Mouse (Mus musculus) frontal cortex, postnatal 25 days (tissue): ENCODE results near the gene Pdcd11.

Source experiments
- DNase-seq, 2 experiments: peaks; one replicate each; pipeline ENCODE4 v3.0.0; 2022; ENCODE audit warnings: low spot score in 2 of 2

Pdcd11 gene

DNA sequence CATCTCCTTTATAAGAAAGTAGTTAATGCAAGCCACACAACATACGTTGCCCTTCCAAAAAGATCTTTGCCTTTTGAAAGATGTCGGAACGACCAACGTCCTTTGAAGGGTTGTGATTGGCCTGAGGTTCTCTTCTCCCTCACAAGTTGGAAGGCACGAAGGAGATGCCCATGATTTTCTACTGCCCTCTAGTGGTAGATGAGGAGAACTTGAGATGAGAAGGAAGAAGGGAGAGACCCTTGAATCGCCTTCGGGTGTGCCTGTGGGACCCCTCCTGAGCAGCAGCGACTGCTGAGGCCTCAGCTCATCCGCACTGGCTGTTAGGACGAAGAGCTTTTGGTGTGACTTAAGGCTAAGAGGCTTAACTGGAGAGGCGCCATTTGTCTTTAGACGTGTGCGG is 77.7 kb downstream of the Pdcd11 start:
- DNase-seq: no peak

DNA sequence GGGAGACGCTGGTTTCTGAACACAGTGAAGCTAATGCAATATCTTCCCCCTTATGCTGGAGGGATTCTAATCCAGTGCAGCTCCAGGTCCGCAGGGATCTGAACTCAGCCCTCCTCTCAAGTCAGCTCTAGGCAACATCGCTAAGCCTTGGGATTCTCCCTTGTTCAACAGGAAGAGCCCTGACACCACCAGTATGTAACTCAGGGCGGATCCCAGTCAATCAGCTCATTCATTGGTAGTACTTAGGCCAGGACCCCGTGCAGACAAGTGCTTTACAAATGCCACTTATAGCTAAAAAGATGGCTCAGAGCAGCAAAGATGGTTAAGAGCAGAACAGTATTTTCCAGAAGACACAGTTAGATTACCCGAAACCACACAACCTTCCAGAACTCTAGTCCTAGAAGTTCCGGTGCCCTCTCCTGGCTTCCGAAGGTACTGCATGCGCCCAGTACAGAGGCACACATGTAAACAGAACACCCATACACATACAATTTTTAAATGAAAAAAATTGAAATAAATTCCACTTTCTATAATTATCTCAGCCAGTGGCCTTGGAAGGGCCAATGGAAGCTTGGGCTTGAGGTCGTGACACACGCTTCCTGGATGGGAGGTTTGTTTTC is 78.3 kb downstream of the Pdcd11 start:
- DNase-seq: peak; percentile 85 to 92

DNA sequence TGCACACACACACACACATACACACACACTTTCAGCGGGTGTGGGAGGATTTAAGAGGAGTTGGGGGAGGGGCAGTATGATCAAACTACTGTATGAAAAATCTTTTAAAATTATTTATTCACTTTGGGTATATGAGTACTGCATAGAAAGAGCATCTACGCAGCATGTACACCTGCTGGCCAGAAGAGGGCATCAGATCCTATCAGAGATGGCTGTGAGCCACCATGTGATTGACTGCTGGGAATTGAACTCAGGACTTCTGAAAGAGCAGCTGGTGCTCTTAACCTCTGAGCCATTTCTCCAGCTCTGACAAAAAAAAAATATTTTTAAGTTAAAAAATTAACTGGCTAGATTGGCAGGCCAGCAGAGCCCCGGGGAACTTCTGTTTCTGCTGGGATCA is 83.9 kb downstream of the Pdcd11 start:
- no peak for DNase-seq

DNA sequence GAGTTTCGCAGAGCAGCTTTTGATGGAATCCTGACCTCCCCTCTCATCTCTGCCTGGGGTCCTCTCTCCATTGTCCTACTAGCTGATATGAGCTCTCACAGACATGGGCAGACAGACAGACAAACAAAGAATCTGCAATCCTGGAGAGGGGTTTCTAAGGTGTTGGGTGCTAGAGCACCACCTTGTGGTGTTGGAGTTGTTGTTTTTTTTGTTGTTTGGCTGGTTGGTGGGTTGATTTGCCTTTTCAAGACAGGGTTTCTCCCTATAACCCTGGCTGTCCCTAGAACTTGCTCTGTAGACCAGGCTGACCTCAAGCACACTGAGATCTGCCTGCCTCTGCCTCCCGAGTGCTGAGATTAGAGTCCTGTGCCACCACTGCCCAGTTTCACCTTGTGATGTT is 84.9 kb downstream of the Pdcd11 start:
- DNase-seq: no peak

DNA sequence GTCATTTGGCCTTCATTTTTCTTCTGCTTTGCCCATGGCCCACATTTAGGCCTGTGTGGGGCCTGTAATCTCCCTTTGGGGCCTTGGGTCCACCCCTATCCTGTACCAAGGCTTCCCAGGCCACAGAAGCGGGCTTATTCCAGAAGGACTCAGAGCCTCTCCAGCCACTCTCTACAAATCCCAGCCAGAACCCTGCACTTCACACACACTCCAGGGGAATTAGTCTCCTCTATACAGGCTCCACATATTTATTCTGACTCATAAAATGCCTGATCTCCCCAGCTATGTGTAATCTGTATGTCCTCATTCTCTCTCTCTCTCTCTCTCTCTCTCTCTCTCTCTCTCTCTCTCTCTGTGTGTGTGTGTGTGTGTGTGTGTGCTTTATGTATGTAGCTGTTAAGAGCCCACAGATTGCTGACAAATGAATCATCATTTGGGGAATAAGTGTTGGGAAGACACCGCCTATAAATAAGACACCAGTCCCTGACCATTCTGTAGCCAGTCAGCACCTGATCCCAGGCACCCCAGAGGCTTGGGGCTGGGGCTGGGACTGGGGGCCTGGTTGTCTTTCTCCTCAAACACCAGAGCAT is 86.4 kb downstream of the Pdcd11 start:
- no peak for DNase-seq

DNA sequence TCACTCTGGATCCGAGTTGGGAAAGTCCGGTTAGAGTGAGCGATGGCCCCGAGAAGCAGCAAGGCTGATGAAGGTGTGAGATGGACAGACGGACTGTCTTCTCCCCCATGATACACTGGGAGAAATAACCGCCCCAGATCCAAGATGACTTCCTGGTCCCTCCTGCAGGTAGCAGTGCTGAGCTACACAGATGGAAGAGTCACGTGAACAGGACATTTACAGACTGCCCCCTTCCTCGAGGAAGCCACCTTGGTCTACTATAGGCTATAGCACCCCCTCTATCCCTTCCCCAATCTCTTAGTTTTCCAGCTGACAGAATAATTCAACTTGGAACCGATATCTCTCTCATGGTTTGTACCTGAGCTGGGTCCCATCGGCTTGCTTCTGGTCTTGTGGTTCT is 87.4 kb downstream of the Pdcd11 start:
- DNase-seq: no peak

DNA sequence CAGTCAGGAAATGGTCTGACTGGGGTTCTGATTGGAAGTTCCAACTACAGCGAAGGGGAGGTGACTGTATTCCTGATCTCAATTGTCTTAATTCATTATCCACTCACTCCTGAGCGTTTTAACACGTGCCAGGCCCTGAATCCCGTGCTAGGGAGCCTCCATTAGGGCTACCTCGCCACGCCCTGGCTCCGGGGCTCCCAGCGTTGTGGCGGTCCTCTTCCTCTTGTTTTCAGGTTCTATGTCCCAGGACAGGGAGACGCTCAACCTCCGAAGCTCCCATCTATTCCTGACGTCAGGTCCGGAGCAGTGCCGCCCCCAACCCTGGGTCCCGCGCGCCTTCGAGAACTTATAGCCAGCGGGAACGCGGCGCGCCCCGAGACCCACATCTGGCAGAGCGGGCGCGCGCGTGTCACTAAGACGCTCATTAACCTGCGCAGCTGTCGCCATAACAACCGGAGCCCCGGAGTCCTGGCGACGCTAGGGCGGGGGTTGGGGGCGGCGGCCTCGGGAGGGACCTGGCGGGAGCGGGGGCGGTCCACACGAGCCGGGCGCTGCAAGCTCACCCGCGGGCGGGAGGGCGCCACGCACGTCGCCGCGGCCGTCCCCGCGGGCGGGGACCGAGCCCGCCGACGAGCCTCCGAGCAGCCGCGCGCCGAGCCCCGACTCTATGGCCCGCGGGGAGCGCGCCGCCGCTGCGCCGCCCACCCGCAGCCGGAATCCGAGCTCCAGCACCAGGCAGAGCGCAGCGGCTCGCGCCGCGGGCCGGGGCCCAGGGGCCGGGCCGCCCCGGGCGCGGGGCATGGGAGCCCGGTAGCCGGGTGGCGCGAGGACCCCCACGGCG is 88.1 kb downstream of the Pdcd11 start, which contains the start of gene Neurl1a:
TSS of gene Neurl1a (plus strand) at position 390 of the 841 bp plus-strand sequence.
- DNase-seq: peak; percentile 45 to 51

DNA sequence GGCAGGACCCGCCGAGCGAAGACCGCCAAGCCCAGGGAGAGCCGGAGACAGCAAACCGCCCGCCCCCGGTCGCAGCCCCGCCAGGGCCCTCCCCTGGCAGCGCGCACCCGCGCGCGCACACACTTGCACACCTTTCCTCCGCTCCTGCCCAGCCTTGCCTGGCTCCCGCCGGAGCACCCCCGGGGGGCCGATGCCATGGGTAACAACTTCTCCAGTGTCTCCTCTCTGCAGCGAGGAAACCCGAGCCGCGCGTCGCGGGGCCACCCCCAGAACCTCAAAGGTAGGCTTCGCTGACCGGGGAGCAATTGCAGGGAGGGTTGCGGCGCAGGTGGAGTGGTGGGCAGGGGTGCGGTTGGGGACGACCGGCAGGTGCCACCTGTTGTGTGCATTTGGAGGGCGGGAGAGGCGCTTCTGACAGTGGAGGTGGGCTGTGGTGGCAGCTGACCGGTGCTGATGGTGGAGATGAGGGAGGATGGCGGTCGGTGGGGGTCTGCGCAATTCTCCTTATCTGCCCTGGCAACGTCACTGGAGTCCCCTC is 88.8 kb downstream of the Pdcd11 start:
- DNase-seq: peak in 1 of 2 experiments; percentile 35

DNA sequence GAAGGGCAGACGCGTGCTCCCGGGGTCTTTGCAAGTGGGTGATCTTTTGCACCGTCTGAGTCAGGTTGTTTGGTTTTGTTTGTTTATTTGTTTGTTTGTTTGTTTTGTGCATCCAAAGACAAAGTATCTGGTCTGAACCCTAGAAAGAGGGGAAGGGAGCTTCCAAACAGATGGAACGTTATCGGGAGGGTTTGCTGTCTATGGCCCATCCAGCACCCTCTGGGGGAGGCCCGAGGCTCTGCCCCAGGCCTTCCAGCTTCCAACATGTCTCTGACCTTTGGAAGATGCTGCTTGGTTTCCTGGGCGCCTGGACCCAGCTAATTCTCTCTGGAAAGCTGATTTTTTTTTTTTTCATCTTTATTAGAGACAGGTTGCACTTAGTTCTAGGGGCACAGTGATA is 89.4 kb downstream of the Pdcd11 start:
- no peak for DNase-seq
